In genomic region chr12:20815599-20815998, GRCm38 (mm10) we compare ENCODE assay signal across 8 mouse cellular contexts.
DNase-seq lines count a peak whose midpoint lies in the region; ATAC-seq and TF ChIP-seq lines count a peak whose summit lies in the region.

No protein-coding gene starts in this region.

- H3K9me3 ChIP-seq in heart, embryonic 15.5 days (replicated peaks) = no peaks in the 10 kb centered on the region; the same call in 1 of the 2 replicates
- H3K9me3 ChIP-seq in kidney, embryonic 15.5 days (replicated peaks) = peaks cover 25% of the 10 kb centered on the region
- H3K9me3 ChIP-seq in lung, embryonic 14.5 days (ENCODE audit: low read depth, low read length) = peaks cover 15% of the 10 kb centered on the region; the same call in 1 of the 2 replicates

- 8% methylated on average over 36 of the region's 38 CpGs for WGBS in heart, embryonic 15.5 days
- 18% methylated on average over 19 of the region's 38 CpGs for WGBS in kidney, embryonic 15.5 days
- 13% methylated on average over 32 of the region's 38 CpGs for WGBS in lung, embryonic 14.5 days
- WGBS in olfactory bulb, adult 2 months = 25% methylated on average over 38 of the region's 38 CpGs

- no peaks in the 10 kb centered on the region for H3K36me3 ChIP-seq in heart, embryonic 15.5 days
- H3K36me3 ChIP-seq in kidney, embryonic 15.5 days = no peaks in the 10 kb centered on the region
- H3K36me3 ChIP-seq in lung, embryonic 14.5 days (ENCODE audit: insufficient read depth) = no peaks in the 10 kb centered on the region

- peak; percentile 90 for ATAC-seq in heart, embryonic 15.5 days (replicated peaks; ENCODE audit: insufficient number of reproducible peaks, insufficient read depth, low FRiP score, low read depth)
- ATAC-seq in kidney, embryonic 15.5 days (replicated peaks; ENCODE audit: low FRiP score) = peak; percentile 96
- ATAC-seq in lung, embryonic 14.5 days (ENCODE audit: insufficient read depth) = peak; percentile 93

- peak overlapping the region; percentile 46 for H3K9ac ChIP-seq in heart, embryonic 15.5 days
- peak overlapping the region; percentile 31; the same call in 1 of the 2 replicates for H3K9ac ChIP-seq in kidney, embryonic 15.5 days
- no peak overlapping the region for H3K9ac ChIP-seq in lung, embryonic 14.5 days

- peak overlapping the region; percentile 58 for H3K4me2 ChIP-seq in heart, embryonic 15.5 days
- H3K4me2 ChIP-seq in kidney, embryonic 15.5 days = peak overlapping the region; percentile 54
- H3K4me2 ChIP-seq in lung, embryonic 14.5 days = peak overlapping the region; percentile 45

- peak; percentile 40 for TF ChIP-seq POLR2A in embryonic fibroblast, embryonic 13.5 days (IDR thresholded peaks at IDR 0.05; ENCODE audit: low read depth, low read length)
- TF ChIP-seq POLR2A in olfactory bulb, adult 2 months (IDR thresholded peaks at IDR 0.05; ENCODE audit: insufficient read depth, low read depth, low read length) = no peak

- no peaks in the 10 kb centered on the region for H3K27me3 ChIP-seq in heart, embryonic 15.5 days
- no peaks in the 10 kb centered on the region for H3K27me3 ChIP-seq in kidney, embryonic 15.5 days
- H3K27me3 ChIP-seq in lung, embryonic 14.5 days (ENCODE audit: insufficient read depth, low read length) = no peaks in the 10 kb centered on the region

- H3K27ac ChIP-seq in embryonic fibroblast, embryonic 13.5 days (ENCODE audit: insufficient read depth, low read length) = 0 out of 2 replicates have a peak overlapping the region, but pooled peaks have one; percentile 44
- 0 out of 2 replicates have a peak overlapping the region, but pooled peaks have one; percentile 34 for H3K27ac ChIP-seq in heart, embryonic 15.5 days
- H3K27ac ChIP-seq in kidney, embryonic 15.5 days = no peak overlapping the region
- H3K27ac ChIP-seq in lung, embryonic 14.5 days (ENCODE audit: low read depth) = no peak overlapping the region
- no peak overlapping the region for H3K27ac ChIP-seq in olfactory bulb, adult 2 months (ENCODE audit: insufficient read depth, low read depth, low read length)

- DNase-seq in layer of hippocampus, adult 11-12 months (ENCODE audit: low spot score) = peak; percentile 8
- no peak for DNase-seq in layer of hippocampus, adult 9-10 months (ENCODE audit: low spot score)
- DNase-seq in lung, embryonic 14.5 days = peak; percentile 64
- peak; percentile 89 for DNase-seq in yolk sac, embryonic 10.5 days (ENCODE audit: low spot score)

- TF ChIP-seq CTCF in embryonic fibroblast, embryonic 13.5 days (IDR thresholded peaks at IDR 0.05; ENCODE audit: borderline replicate concordance, insufficient read depth, low read length) = no peak
- TF ChIP-seq CTCF in lung, embryonic 14.5 days (IDR thresholded peaks at IDR 0.05; ENCODE audit: low read depth) = no peak
- no peak for TF ChIP-seq CTCF in olfactory bulb, adult 2 months (IDR thresholded peaks at IDR 0.05; ENCODE audit: insufficient read depth, low read depth, low read length)

- peak overlapping the region; percentile 38 for H3K4me3 ChIP-seq in embryonic fibroblast, embryonic 13.5 days (ENCODE audit: insufficient read depth, low read length)
- peak overlapping the region; percentile 51 for H3K4me3 ChIP-seq in heart, embryonic 15.5 days
- H3K4me3 ChIP-seq in kidney, embryonic 15.5 days (replicated peaks) = peak overlapping the region; percentile 49
- peak overlapping the region; percentile 38 for H3K4me3 ChIP-seq in lung, embryonic 14.5 days (ENCODE audit: low read depth, low read length)
- peak overlapping the region; percentile 22; the same call in 1 of the 2 replicates for H3K4me3 ChIP-seq in olfactory bulb, adult 2 months (ENCODE audit: insufficient read depth, low read depth, low read length)

- no peaks in the 10 kb centered on the region for H3K4me1 ChIP-seq in embryonic fibroblast, embryonic 13.5 days (ENCODE audit: control insufficient read depth, insufficient read depth, low read length)
- H3K4me1 ChIP-seq in heart, embryonic 15.5 days (replicated peaks) = no peaks in the 10 kb centered on the region
- H3K4me1 ChIP-seq in kidney, embryonic 15.5 days = no peaks in the 10 kb centered on the region
- H3K4me1 ChIP-seq in lung, embryonic 14.5 days (ENCODE audit: insufficient read depth) = no peaks in the 10 kb centered on the region
- no peaks in the 10 kb centered on the region for H3K4me1 ChIP-seq in olfactory bulb, adult 2 months (ENCODE audit: control insufficient read depth, insufficient read depth, low read length)

Comparison
In these comparisons a context has a peak if more than half of its experiments do, and no peak if none do; other contexts are left out.
1. H3K27ac ChIP-seq: peak in embryonic fibroblast, embryonic 13.5 days (single experiment) and heart, embryonic 15.5 days (single experiment); none in kidney, embryonic 15.5 days (single experiment), lung, embryonic 14.5 days (single experiment) and olfactory bulb, adult 2 months (single experiment).
2. Peak in every context shown above with its lines, with median percentiles within 50 percentile points of each other: H3K4me3 ChIP-seq, ATAC-seq and H3K4me2 ChIP-seq.